Mouse (Mus musculus) kidney, adult 18-20 months (tissue): ENCODE results near the gene Lrrc75a.
A peak's percentile ranks its signal among the peaks of the same experiment; 100 is the strongest.
"Not testable (repeated sequence)": the region's sequence is repeated elsewhere in the genome, so short reads cannot be mapped to it uniquely, and the experiment has no call there.

Source experiments
- DNase-seq: peaks from one replicate; pipeline ENCODE4 v3.0.0; 2021

Gene Lrrc75a

DNA sequence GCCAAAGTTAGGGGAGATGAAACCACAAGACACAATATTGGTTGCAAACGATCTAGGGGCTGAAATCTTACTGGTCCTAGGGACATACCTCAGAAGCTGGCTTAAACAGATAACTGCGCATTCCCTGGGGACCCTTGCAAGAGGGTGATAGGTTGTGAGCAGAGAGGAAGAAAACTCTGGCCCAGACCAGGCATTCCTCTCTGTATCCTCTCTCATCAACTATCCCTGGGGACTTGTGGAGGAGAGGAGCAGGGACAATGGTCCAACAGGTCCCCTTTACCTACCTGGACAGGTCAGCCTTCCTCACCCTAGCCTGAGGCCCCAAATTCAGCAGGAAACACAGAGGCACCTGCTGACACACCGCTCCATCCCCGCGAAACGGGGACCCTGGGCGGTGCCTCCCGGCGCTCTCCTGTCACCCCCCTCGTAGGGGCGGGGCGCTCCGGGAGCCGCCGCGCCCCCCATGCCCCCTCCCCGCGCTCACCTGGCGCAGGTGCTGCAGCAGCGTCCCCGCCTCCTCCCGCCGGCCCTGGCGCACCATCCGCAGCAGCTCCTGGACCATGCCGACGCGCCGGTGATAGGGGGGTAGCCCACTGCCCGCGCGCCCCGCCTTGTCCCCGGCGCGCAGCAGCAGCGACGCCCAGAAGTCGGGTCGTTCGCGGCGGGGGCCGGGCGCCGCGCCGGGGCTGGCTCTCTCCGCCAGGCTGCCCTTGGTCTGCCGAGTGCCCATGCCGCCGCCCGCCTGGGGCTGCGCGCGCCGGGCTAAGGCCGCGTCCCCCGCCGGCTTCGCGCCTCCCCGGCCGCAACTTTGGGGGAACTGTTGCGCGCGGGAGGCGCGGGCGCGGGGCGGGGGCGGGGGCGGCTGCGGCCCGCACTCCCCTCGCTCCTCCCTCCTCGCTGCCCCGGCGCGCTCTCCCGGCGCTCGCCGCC, at the start of gene Lrrc75a:
Gene Lrrc75a, minus strand, starts transcription at position 863 of the 930 bp plus-strand sequence.
- DNase-seq: peak; percentile 55

DNA sequence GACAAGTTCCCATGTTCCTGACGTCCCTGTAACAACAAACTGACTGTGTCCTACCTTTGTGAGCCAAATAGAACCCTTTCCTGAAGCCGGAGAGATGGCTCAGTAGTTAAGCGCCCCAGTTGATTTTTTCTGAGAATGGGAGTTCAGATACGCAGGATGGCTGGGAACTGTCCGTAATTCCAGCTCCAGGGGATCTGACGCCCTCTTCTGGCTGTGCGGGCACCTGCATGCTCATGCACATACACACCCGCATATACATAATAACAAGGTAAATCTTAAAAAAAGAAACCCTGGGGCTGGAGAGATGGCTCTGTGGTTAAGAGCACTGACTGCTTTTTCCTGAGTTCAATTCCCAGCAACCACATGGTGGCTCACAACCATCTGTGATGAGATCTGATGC, 46.8 kb upstream of the Lrrc75a start:
- no peak for DNase-seq

DNA sequence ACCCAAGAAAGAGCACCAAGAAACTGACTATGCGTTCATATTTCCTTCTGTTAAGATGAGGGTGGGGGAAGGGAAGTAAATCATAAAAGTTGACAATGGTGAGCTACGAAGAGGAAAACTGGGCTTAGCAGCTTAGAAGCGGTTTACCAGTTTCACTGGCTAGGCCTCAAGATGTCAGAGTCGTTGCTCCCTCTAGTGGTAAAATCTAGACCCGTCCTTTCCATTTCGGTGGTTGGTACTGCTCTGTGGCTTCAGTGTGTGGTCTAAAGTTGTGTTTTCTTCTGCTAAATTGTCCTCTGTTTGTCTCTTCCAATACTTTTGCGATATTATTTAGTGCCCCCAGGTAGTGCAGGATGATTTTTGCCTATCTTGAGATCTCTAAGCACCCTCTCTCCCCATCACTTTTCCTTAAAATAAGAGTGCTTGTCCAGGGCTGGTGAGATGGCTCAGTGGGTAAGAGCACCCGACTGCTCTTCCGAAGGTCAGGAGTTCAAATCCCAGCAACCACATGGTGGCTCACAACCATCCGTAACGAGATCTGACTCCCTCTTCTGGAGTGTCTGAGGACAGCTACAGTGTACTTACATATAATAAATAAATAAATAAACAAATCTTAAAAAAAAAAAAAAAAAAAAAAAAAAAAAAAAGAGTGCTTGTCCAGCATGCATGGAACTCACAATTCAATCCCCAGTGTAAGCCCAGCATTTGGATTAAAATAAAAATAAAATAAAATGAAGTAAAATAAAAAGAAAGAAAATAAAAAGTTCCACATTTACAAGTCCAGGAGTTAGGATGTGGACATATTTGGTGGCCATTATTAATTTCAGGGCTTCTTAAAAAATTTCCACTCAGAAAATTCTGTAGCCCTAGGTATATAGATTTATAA, 45.2 kb upstream of the Lrrc75a start:
- DNase-seq: no peak

DNA sequence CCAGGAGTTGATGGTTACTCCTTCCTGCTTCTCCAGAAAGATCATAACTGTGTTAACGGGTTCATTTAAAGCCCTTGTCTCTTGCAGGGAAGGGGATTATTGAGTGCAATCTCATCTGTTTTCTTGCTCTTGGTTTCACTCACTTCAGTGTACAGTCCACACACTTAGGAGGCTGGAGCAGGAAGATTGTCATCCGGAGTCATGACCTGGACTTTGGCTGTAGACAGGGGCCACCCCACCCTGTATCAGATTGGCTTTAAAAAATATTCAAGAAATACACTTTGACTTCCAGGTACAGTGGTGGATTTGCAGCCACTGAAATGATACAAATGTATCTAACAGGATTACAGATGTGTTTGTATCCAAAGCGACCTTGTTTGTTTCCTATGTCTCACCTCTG, 43.3 kb upstream of the Lrrc75a start:
- no peak for DNase-seq

DNA sequence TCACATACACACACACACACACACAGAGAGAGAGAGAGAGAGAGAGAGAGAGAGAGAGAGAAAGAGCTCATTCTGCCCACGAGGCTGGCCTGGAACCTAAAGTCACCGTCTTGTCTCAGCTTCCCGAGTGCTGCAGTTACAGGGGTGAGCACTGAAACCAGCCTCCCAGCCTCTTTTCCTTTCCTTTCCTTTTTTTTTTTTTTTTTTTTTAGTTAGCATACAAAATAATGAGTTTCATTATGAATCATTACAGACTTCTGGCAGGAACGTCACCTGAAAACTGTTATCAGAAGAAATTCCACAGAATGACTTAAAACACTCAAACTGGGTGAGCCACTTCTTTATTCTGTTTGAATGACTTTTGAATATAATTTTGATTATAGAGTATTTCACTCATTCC, 31.6 kb upstream of the Lrrc75a start:
- no peak for DNase-seq

DNA sequence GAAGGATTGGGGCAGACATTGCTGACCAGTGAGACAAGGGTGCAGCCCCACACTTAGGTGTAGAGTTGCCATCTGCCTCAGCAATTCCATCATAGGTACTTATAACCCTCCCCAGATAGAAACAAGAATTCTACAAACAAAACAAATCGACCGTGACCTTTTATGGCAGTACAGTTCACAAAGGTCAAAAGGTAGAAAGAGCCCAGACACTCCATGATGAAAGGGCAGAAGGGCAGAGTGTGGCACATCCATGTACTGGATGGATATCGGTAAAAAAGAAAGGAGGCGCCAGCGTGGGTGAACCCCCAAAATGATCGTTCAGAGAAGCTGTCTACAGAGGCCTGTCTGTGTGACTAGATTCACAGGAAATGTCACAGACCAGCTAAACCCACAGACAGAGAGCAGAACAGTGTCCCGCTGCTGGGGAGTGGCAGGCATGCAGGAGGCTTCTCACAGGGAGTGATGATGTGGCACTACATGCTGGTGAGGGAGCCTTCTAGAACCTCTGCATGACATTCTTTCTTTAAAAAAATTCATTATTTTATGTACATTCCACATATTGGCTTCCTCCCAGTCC, 30.5 kb upstream of the Lrrc75a start:
- DNase-seq: no peak

DNA sequence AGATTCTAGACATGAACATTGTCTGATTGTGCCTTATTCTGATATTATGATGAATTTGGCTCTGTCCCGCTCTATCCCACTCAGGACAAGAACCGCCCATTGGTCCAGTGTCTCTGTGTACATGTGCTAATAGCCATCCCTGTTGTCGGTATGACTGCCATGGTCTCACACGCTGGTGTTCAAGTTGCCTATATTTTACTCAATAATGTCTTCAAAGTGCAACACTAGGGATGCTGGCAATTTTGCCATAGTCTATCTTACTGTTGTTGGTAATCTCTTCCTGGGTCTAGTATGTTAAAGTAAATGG, 27.9 kb upstream of the Lrrc75a start:
- DNase-seq: no peak

DNA sequence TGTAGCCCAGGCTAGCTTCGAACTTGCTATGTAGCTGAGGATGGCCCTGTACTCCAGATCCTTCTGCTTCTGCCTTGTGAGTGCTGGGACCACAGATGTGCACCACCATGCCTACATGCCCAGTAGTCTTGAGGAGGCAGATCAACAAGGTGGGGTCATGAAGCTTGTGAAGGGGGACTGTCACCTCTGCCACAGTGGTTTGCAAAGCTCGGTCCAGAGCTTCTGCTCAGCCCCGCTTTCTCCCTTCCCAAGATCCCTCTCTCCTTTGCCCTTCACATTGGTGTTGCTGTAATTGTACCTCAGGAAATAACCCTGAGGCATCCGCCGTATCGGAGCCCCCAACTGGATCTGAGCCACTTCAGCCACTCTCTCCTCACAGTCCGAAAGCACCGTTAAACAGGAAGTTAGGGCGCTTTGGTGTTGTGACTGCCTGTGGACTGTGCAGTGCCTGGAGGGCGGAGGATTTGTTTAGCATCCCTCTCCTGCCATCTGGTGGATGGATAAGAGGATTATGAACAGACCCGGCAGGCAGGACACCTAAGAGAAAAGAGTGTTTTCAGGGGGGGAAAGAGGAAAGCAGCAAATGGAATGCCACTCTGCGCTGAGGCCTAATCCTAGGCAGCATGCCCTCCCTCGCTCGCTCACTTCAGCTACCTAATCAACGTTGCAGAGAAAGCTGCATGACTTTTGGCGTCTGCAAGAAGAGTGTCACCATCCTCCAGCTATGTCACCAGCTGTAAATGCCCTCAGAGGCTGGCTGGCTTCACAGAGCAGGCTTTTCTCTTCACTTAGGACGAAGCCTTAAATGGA, 27.4 kb upstream of the Lrrc75a start:
- peak; percentile 64 for DNase-seq

DNA sequence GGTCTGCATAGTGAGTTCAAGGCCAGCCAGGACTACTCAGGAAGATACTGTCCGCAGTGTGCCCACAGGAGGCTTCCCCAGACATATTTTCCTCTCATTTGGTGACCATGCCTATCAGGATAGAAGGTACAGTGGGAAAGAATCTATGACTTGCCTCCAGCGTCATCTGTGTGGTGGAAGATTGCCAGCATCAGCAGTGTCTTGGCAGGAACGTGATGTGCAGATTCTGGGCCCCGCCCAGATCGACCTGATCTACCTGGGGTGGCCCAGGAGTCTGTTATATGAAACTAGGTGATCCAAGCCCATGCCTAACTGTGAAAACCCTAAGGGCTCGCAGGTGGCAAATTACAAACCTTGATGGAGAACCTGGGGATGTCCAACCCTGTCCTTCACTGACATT, 21.7 kb upstream of the Lrrc75a start:
- no peak for DNase-seq

DNA sequence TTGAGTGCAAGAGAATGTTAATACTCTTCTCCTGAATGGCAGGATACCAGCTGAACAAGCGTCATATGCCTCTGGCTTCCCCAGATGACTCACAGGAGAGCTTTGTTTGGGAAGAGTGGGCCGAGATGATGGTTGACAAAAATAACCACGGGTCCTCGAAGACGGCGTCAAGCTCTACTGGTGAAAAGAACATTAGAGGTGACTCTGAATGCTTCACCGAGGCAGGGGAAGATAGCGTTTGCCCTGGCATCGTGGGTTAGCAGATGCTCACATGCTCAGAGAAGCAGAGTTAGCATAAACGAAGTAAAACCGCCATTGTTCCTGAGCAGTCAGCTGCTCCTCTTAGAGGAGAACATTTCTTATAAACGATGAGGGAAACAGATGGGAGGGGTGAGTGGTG, 21.1 kb upstream of the Lrrc75a start:
- no peak for DNase-seq

DNA sequence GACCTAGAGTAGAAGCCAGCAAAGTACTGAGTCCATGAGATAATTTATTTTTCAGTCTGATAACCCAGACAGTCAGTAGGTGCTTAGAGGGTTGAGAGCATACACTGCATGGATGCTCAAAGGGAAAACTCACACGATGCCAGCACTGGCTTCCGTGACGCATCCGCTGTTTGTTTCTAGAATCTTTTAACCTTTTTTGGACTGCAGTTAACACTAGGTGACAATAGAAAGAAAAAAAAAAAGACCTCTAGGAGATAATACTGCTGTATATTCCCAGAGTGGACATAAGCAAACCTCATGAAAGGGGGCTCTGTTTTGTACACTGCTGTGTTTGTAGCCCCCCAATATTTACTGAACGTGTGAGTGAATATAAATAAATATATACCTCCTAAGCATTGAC, 20.7 kb upstream of the Lrrc75a start:
- DNase-seq: no peak

DNA sequence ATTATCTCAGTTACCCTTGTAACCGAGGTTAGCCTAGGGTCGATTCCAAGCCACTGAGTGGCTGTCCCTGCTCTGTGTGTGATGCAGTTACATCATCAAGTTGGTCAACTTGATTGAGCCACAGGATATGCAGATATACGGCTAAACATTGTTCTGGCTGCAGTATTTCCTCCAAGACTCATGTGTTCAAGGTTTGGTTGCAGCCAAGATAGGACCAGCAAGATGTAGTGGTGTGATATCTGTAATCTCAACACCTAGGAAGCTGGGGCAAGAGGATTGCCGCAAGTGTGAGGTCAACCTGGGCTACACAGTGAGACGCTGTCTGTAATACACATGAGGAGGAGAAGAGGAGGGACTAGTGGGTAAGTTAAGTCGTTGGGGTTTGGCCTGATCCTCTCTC, 15.9 kb upstream of the Lrrc75a start:
- DNase-seq: no peak

DNA sequence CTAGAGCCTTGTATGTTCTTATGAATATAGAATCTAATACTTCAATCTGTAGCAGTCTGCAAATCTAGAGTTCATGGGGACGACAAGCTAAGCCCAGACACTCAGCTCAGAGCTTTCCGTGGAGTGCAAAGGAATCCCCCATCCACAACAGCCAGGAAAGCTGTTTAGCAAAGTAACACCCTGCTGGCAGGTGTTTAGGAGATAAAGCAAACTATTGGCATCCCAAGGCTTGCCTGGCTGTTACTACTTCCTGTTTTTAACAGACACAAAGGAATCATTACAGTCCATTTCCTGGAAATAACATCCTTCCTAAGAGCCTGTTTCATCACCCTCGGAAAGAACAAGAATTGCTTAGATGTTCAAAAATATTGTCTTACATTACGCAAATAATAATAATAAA, 12.6 kb upstream of the Lrrc75a start:
- DNase-seq: no peak

DNA sequence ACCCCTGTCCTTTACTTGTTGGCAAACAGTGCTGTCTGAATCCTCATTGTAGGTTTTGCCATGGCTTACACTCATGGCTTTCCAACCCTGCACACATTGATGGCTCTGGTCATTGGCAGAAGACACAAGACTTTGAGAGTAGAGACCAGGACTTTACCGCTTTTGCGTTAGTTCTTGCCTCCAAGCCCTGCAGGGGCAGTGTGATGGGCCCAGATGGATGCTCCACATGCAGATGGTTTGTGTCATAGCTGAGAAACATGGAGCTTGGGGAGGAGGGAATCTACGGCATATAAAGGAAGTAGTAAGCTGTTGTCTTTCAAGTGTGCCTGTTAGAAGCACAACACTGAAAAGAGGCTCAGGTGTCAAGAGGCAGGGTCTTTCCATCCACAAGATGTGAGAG, 3.8 kb upstream of the Lrrc75a start:
- no peak for DNase-seq

DNA sequence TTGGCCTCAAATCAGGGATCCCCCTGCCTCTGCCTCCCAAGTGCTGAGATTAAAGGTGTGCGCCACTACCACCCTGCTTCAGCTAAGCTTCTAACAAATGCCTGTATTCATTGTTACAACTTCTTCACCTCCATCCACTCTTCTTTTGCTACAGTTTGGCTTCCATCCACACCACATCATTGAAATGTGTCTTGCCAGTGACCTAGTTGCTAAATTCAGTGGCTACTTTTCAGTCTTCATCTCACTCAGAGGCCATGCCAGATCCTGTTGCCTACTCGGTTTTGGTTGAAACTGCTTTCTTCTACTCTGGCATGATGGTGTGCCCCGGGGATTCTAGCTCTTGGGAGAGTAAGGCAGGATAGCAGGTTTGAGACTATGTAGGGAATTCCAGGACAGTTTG, 3.2 kb upstream of the Lrrc75a start:
- no peak for DNase-seq

DNA sequence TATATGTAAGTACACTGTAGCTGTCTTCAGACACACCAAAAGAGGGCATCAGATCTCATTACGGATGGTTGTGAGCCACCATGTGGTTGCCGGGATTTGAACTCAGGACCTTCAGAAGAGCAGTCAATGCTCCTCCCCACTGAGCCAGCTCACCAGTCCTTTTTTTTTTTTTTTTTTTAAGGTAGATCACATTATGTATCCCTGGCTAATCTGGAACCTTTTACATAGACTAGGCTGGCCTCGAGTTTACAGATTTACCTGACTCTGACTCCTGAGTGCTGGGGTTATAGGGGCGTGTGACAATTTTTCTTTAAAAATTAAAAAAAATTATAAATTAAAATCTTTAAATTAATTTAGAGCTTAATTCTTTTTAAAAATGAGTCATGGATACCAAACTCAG, 1.5 kb upstream of the Lrrc75a start:
- not testable (repeated sequence) for DNase-seq

DNA sequence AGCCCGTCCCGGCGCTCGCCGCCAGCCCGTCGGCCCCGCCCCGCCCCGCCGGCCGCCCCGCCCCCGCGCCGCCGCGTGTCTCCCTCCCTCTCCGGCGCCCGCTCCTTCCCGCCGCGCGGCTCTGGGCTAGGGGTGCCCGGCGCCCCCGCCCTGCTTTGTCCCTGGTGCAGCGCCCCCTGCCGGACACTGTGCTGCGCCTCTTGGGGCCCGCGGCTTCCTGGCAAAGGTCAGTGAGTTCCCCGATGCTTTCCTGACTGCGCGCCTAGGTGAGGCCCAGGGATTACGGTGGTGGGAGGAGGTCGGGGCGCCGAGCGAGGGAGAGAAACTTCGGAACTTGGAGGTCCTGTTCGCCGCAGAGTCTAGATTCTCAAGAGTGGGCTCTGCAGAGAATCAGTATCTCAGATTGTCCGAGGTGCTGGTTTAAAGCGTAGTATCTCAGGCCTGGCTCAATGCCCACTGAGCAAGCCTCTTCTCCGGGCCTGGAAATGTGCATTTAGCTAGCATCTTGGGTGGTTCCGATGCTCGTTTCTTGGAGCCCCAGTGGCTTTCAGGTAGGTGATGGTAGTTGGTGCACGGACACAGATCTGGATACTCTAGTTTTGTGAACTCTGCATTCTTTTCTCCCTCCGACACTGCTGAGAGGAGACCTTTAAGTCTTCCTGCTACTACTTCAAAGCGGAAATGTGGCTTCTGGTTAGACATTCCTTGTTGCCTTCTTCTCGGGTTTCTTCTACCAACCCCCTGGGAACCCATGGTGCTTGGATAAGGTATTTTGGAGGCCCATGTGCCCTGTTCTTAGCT, 468 bp upstream of the Lrrc75a start, which contains the start of gene Mmgt2:
Gene Mmgt2, plus strand, starts transcription at position 74 of the 801 bp plus-strand sequence.
- peak; percentile 95 for DNase-seq

DNA sequence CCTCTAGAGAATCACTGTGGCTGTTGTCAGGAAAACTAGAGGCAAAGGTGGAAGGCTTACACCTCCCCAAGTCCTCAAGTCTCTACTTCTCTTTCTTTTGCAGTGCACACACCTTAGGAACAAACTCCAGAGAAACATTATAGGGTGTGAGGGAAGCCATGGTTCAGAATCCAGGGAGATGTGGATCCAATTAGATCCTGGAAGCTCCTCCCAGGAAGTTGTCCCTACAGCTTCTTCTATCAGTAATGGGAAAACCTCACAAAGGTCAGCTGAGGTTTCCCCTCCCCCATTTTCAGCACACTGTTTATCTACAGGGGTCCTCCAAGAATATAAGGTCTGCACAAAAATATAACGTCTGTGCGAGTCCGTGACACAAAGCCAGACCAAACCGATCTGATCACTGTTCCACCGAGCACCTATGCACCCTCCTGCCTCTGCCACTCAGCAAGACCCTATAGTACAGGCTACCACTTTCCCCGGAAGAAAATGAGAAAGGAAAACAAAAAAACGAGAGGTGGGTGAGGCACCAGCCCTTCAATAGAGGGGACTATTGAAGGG, 1.3 kb downstream of the Lrrc75a start:
- DNase-seq: no peak

DNA sequence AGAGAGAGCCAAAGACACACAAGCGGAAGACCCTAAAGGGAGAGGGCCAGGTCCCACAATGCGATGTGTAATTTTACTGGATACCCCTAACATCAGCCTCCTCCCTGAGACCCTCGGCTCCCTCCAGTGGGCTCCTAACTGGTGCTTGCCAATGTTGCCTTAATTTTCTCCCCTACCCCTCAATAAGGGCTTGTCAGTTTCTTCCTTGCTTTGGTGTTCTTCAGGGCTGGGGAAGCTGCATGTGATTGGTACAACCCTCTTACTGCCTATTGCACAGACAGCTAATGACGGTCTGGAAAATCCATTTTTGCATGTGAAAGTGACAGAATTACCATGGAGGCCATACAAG, 1.9 kb downstream of the Lrrc75a start:
- DNase-seq: no peak

DNA sequence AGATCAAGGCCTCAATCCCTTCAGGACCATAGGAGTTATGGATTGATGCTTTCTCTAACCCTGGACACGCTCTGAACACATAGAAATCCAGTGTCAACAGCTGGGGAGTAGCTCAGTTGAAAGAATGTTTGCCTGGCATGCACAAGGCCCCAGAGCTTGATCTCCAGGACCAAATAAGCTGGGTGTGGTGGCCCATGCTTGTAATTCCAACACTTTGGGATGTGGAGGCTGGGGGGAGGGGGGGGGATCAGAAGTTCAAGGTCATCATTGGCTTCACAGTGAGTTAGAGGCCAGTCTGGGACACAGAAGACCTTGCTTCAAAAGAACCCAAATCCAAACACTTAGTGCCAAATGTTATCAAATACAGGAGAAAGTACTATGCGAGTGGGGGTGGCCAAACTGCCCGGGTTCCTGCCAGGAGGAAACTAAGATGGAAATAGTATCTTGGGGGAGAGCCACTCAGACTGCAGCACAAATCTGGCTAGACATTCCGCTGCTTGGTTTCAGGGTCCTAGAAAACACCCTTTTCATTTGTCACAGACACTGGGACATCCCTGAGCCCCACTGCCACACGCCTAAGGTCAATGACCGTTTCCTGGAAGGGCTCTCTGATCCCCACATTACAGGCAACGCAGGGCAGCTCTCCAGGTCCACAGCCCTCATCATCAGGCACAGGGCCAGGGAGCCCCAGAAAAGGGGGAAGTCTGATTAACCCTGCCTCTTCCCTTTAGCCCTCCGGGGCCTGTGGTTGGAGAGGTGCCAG, 2.4 kb downstream of the Lrrc75a start:
- DNase-seq: no peak

DNA sequence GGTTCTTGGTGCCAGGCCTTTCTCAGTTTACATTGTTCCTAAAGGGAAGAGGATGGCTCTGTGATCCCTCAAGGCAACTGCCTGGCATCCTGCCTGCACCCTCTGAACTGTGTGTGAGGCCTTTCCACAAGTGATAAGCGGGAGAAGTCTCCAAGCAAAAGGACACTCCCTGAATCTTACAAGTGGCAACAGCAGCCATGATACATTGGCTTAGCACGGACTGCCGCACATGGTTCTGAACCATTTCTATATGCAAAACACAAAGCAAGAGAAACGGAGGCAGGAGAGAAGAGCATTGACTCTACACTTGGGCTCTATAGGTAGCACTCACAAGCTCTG, 3.0 kb downstream of the Lrrc75a start:
- no peak for DNase-seq
